Mouse (Mus musculus) CD4-positive helper T cell, adult 2 months (primary cell): ENCODE data around the gene Clcn2.

Experiments used
- DNase-seq: peaks from one replicate; pipeline ENCODE4 v3.0.0-alpha.2; 2012; ENCODE audit warnings: low read depth, missing footprints, low spot score

Gene Clcn2

GRCm38 (mm10) chr16:20722736-20723135 lies 5.2 kb upstream of the Clcn2 start:
- no peak for DNase-seq

GRCm38 (mm10) chr16:20721808-20722207 lies 4.3 kb upstream of the Clcn2 start:
- no peak for DNase-seq

- DNase-seq: peak; percentile 32
Measured at GRCm38 (mm10) chr16:20717978-20718670, 578 bp upstream of the Clcn2 start.

GRCm38 (mm10) chr16:20716841-20717180 lies 735 bp downstream of the Clcn2 start:
- no peak for DNase-seq

GRCm38 (mm10) chr16:20715976-20716840 lies 1.3 kb downstream of the Clcn2 start:
- DNase-seq: peak; percentile 80

GRCm38 (mm10) chr16:20715566-20715965 lies 2.0 kb downstream of the Clcn2 start:
- no peak for DNase-seq

- no peak for DNase-seq
Measured at GRCm38 (mm10) chr16:20715161-20715560, 2.4 kb downstream of the Clcn2 start.

- DNase-seq: no peak
Measured at GRCm38 (mm10) chr16:20714307-20715080, 3.1 kb downstream of the Clcn2 start.

- DNase-seq: no peak
Measured at GRCm38 (mm10) chr16:20712889-20713288, 4.7 kb downstream of the Clcn2 start.

- DNase-seq: no peak
Measured at GRCm38 (mm10) chr16:20712190-20712589, 5.4 kb downstream of the Clcn2 start.

GRCm38 (mm10) chr16:20710810-20711209 lies 6.7 kb downstream of the Clcn2 start:
- DNase-seq: no peak

- DNase-seq: no peak
Measured at GRCm38 (mm10) chr16:20710370-20710769, 7.2 kb downstream of the Clcn2 start.

- DNase-seq: no peak
Measured at GRCm38 (mm10) chr16:20708939-20709734, 8.4 kb downstream of the Clcn2 start.

GRCm38 (mm10) chr16:20708220-20708938 lies 9.2 kb downstream of the Clcn2 start:
- DNase-seq: no peak

GRCm38 (mm10) chr16:20706407-20707055 lies 11.0 kb downstream of the Clcn2 start:
- no peak for DNase-seq

GRCm38 (mm10) chr16:20705786-20706185 lies 11.8 kb downstream of the Clcn2 start:
- DNase-seq: no peak

- DNase-seq: no peak
Measured at GRCm38 (mm10) chr16:20703699-20704400, 13.7 kb downstream of the Clcn2 start.

GRCm38 (mm10) chr16:20703071-20703470 lies 14.5 kb downstream of the Clcn2 start:
- no peak for DNase-seq

- DNase-seq: peak; percentile 24
Measured at GRCm38 (mm10) chr16:20702522-20702893, 15.0 kb downstream of the Clcn2 start.
